Mouse (Mus musculus) megakaryocyte progenitor cell, adult 5-6 weeks (primary cell): Measurements from ENCODE around the gene Plcxd1. TPM values are rescaled to one million over a fixed set of nuclear protein-coding genes. Genes with fewer than 3 reads are reported as not detected.
A peak's percentile ranks its signal among the peaks of the same experiment; 100 is the strongest.
"Not testable (repeated sequence)": the region's sequence is repeated elsewhere in the genome, so short reads cannot be mapped to it uniquely, and the experiment has no call there.

ENCODE experiments used
- ATAC-seq: replicated peaks from 2 replicates; pipeline ENCODE4 v1.8.0; 2016; ENCODE audit warnings: mild to moderate bottlenecking, moderate TSS enrichment, inconsistent platforms; ENCODE audit not compliant: poor library complexity
- total RNA-seq, 2 experiments: library from RNA; stranded (forward) in 1 of 2; stranded (reverse) in 1 of 2; fragments of 157-497, 149-512 nt in 1 of 2; fragments of 200-1000 nt in 1 of 2; gene quantifications; 2 replicates each; pipeline versions ENCODE4 v1.2.3 to v1.2.4; 2015 to 2017

Plcxd1 gene
- total RNA-seq (2015) (not detected in 2 replicates), total RNA-seq (2017) (0.17 TPM in 1 of 2 replicates, not detected in the other)

GRCm38 (mm10) chr5:110099656-110100580 is at the start of gene Plcxd1:
Gene Plcxd1 (plus strand): TSS chr5:110099969.
- ATAC-seq: no peak

- ATAC-seq: peak; percentile 98
Measured at GRCm38 (mm10) chr5:110057637-110058408, 41.9 kb upstream of the Plcxd1 start.

- ATAC-seq: not testable (repeated sequence)
Measured at GRCm38 (mm10) chr5:110072413-110072812, 27.4 kb upstream of the Plcxd1 start, which contains the start of gene Gm17655. Gene Gm17655 (minus strand): TSS chr5:110072513.

- no peak for ATAC-seq
Measured at GRCm38 (mm10) chr5:110082961-110083360, 16.8 kb upstream of the Plcxd1 start.

GRCm38 (mm10) chr5:110086161-110086866 is 13.5 kb upstream of the Plcxd1 start:
- ATAC-seq: no peak

GRCm38 (mm10) chr5:110091546-110091945 is 8.2 kb upstream of the Plcxd1 start:
- ATAC-seq: no peak

GRCm38 (mm10) chr5:110094030-110094846 is 5.5 kb upstream of the Plcxd1 start, which contains the start of gene Gm35315:
Gene Gm35315 (minus strand): TSS chr5:110094420.
- ATAC-seq: peak; percentile 97

- ATAC-seq: peak; percentile 36
Measured at GRCm38 (mm10) chr5:110094847-110095213, 4.9 kb upstream of the Plcxd1 start.

GRCm38 (mm10) chr5:110098991-110099477 is 735 bp upstream of the Plcxd1 start:
- ATAC-seq: no peak

GRCm38 (mm10) chr5:110100921-110101631 is 1.3 kb downstream of the Plcxd1 start:
- ATAC-seq: peak; percentile 33

GRCm38 (mm10) chr5:110101716-110102347 is 2.1 kb downstream of the Plcxd1 start:
- peak; percentile 29 for ATAC-seq

GRCm38 (mm10) chr5:110102429-110102828 is 2.7 kb downstream of the Plcxd1 start:
- no peak for ATAC-seq

- ATAC-seq: no peak
Measured at GRCm38 (mm10) chr5:110102853-110103625, 3.3 kb downstream of the Plcxd1 start.

GRCm38 (mm10) chr5:110103901-110104615 is 4.3 kb downstream of the Plcxd1 start:
- ATAC-seq: no peak

- ATAC-seq: no peak
Measured at GRCm38 (mm10) chr5:110104616-110105380, 5.0 kb downstream of the Plcxd1 start.

GRCm38 (mm10) chr5:110106140-110106871 is 6.5 kb downstream of the Plcxd1 start:
- ATAC-seq: no peak
